Mouse (Mus musculus): ENCODE results near the gene Adprhl1.
A peak's percentile ranks its signal among the peaks of the same experiment; 100 is the strongest.

Adprhl1 gene

GRCm38 (mm10) chr8:13229802-13230201 is 24.2 kb downstream of the Adprhl1 start:
- no peak for DNase-seq (ENCODE audit: low read depth)

- DNase-seq (ENCODE audit: low read depth) = no peak
Observed at GRCm38 (mm10) chr8:13228923-13229610, 24.9 kb downstream of the Adprhl1 start.

GRCm38 (mm10) chr8:13227184-13227583 is 26.8 kb downstream of the Adprhl1 start:
- DNase-seq (ENCODE audit: low read depth) = no peak

GRCm38 (mm10) chr8:13226288-13226687 is 27.7 kb downstream of the Adprhl1 start:
- DNase-seq (ENCODE audit: low read depth) = no peak

GRCm38 (mm10) chr8:13224426-13224825 is 29.5 kb downstream of the Adprhl1 start:
- DNase-seq (ENCODE audit: low read depth) = no peak

- no peak for DNase-seq (ENCODE audit: low read depth)
Observed at GRCm38 (mm10) chr8:13218441-13218840, 35.5 kb downstream of the Adprhl1 start.

- no peak for DNase-seq (ENCODE audit: low read depth)
Observed at GRCm38 (mm10) chr8:13217986-13218385, 36.0 kb downstream of the Adprhl1 start.

GRCm38 (mm10) chr8:13217093-13217492 is 36.9 kb downstream of the Adprhl1 start:
- DNase-seq (ENCODE audit: low read depth) = no peak

GRCm38 (mm10) chr8:13216386-13216785 is 37.6 kb downstream of the Adprhl1 start:
- no peak for DNase-seq (ENCODE audit: low read depth)

GRCm38 (mm10) chr8:13213479-13214268 is 40.3 kb downstream of the Adprhl1 start:
- peak; percentile 83 for DNase-seq (ENCODE audit: low read depth)

GRCm38 (mm10) chr8:13209770-13210169 is 44.2 kb downstream of the Adprhl1 start:
- no peak for DNase-seq (ENCODE audit: low read depth)

GRCm38 (mm10) chr8:13208627-13209355 is 45.2 kb downstream of the Adprhl1 start:
- no peak for DNase-seq (ENCODE audit: low read depth)

- DNase-seq (ENCODE audit: low read depth) = no peak
Observed at GRCm38 (mm10) chr8:13206290-13206689, 47.7 kb downstream of the Adprhl1 start.

- DNase-seq (ENCODE audit: low read depth) = no peak
Observed at GRCm38 (mm10) chr8:13205311-13205710, 48.7 kb downstream of the Adprhl1 start.

GRCm38 (mm10) chr8:13204371-13205140 is 49.4 kb downstream of the Adprhl1 start:
- no peak for DNase-seq (ENCODE audit: low read depth)

GRCm38 (mm10) chr8:13203472-13203871 is 50.5 kb downstream of the Adprhl1 start:
- DNase-seq (ENCODE audit: low read depth) = no peak

GRCm38 (mm10) chr8:13202806-13203205 is 51.2 kb downstream of the Adprhl1 start:
- no peak for DNase-seq (ENCODE audit: low read depth)

- DNase-seq (ENCODE audit: low read depth) = no peak
Observed at GRCm38 (mm10) chr8:13202041-13202440, 51.9 kb downstream of the Adprhl1 start.

GRCm38 (mm10) chr8:13201013-13201334 is 53.0 kb downstream of the Adprhl1 start:
- DNase-seq (ENCODE audit: low read depth) = no peak

GRCm38 (mm10) chr8:13200301-13201012 is 53.5 kb downstream of the Adprhl1 start, which contains the start of gene Grtp1:
Gene Grtp1 (minus strand): TSS chr8:13200620.
- no peak for DNase-seq (ENCODE audit: low read depth)

- DNase-seq (ENCODE audit: low read depth) = no peak
Observed at GRCm38 (mm10) chr8:13199385-13200061, 54.4 kb downstream of the Adprhl1 start.

Data from c-Kit-positive CD71-negative TER-119-negative erythroid progenitor cells, embryonic 14.5 days (primary cell).